Mouse (Mus musculus) lung, postnatal 0 days (tissue): ENCODE measurements around the gene Rac2. TPM values are rescaled to one million over a fixed set of nuclear protein-coding genes. Genes with fewer than 3 reads are reported as not detected.
A peak's percentile ranks its signal among the peaks of the same experiment; 100 is the strongest.

Source experiments
- ATAC-seq: fragments of 200-750 bp; cut with Nextera tagmentation; 2 replicates; pipeline ENCODE4 v1.8.0; 2017; ENCODE audit warnings: moderate library complexity
- DNase-seq: peaks from one replicate; pipeline ENCODE4 v3.0.0-alpha.2; 2016; ENCODE audit warnings: low spot score
- H3K27ac ChIP-seq: fragments of 300-500 bp; sonication (generic); 2 replicates; pipeline ENCODE4 v1.5.1; 2014; ENCODE audit warnings: antibody characterized with exemption, mild to moderate bottlenecking, low read length, mixed read lengths
- H3K27me3 ChIP-seq: fragments of 300-500 bp; sonication (generic); replicated peaks from 2 replicates; pipeline ENCODE4 v1.6.1; 2014; ENCODE audit warnings: low read length, mixed read lengths; ENCODE audit not compliant: insufficient read depth
- H3K36me3 ChIP-seq: fragments of 300-500 bp; sonication (generic); 2 replicates; pipeline ENCODE4 v1.6.1; 2014; ENCODE audit warnings: low read length, mixed read lengths; ENCODE audit not compliant: insufficient read depth
- H3K4me1 ChIP-seq: fragments of 300-500 bp; sonication (generic); 2 replicates; pipeline ENCODE4 v1.6.1; 2014; ENCODE audit warnings: antibody characterized with exemption, low read depth, low read length, mixed read lengths; ENCODE audit not compliant: insufficient read depth
- H3K4me2 ChIP-seq: fragments of 300-500 bp; sonication (generic); replicated peaks from 2 replicates; pipeline ENCODE4 v1.6.1; 2014; ENCODE audit warnings: low read depth, mild to moderate bottlenecking, low read length, moderate library complexity, mixed read lengths
- H3K4me3 ChIP-seq: fragments of 300-500 bp; sonication (generic); 2 replicates; pipeline ENCODE4 v1.5.1; 2014; ENCODE audit warnings: low read depth, low read length
- H3K9ac ChIP-seq: fragments of 300-500 bp; sonication (generic); replicated peaks from 2 replicates; pipeline ENCODE4 v1.6.1; 2014; ENCODE audit warnings: low read depth, mild to moderate bottlenecking
- H3K9me3 ChIP-seq: fragments of 300-500 bp; sonication (generic); 2 replicates; pipeline ENCODE4 v1.6.1; 2016; ENCODE audit warnings: low read length, mixed read lengths
- CTCF ChIP-seq: IDR thresholded peaks from 2 replicates; pipeline ENCODE4 v1.5.1; 2016; ENCODE audit warnings: antibody characterized with exemption, mild to moderate bottlenecking
- EP300 ChIP-seq: IDR thresholded peaks from 2 replicates; pipeline ENCODE4 v1.6.1; 2016; ENCODE audit warnings: antibody characterized with exemption, mild to moderate bottlenecking, control low read depth
- WGBS: fragments of 180-500 bp; shearing (Covaris S2); extraction: QIAGEN DNeasy Blood & Tissue Kit; methylation state at CpG from one replicate; pipeline ENCODE4 v1.1.7; 2014; 5-methylcytosine and 5-hydroxymethylcytosine counted together
- polyA plus RNA-seq: library from polyadenylated mRNA; unstranded; fragments of >200 nt; fragmentation: Nextera tagmentation; extraction: Ambion mirVana; gene quantifications from 2 replicates; pipeline ENCODE4 v1.2.1, GENCODE M21; 2015

Rac2 gene
- polyA plus RNA-seq, 1 experiment from 2014 or later = 29.7 TPM

- no peak overlapping the region for H3K4me2 ChIP-seq
- H3K9me3 ChIP-seq = no peaks in the 10 kb centered on the region
- no peak overlapping the region for H3K27ac ChIP-seq
- 0 out of 2 replicates have a peak, but pooled peaks cover 3% of the 10 kb centered on the region for H3K4me1 ChIP-seq
- 50% methylated on average over 10 of the region's 10 CpGs for WGBS
- H3K27me3 ChIP-seq = no peaks in the 10 kb centered on the region
- H3K36me3 ChIP-seq = no peaks in the 10 kb centered on the region
- TF ChIP-seq CTCF (no peak), EP300 (no peak)
- H3K9ac ChIP-seq = no peak overlapping the region
- H3K4me3 ChIP-seq = no peak overlapping the region
- ATAC-seq (no peak), DNase-seq (no peak)
Measured at GRCm38 (mm10) chr15:78535723-78536421, 36.7 kb downstream of the Rac2 start.

- TF ChIP-seq CTCF = no peak
- no peak for TF ChIP-seq EP300
- no peak overlapping the region; the same call in 1 of the 2 replicates for H3K9ac ChIP-seq
- no peaks in the 10 kb centered on the region for H3K9me3 ChIP-seq
- peaks cover 8% of the 10 kb centered on the region; the same call in 1 of the 2 replicates for H3K4me1 ChIP-seq
- 55% methylated on average over 10 of the region's 10 CpGs for WGBS
- ATAC-seq = no peak
- no peaks in the 10 kb centered on the region for H3K27me3 ChIP-seq
- no peaks in the 10 kb centered on the region for H3K36me3 ChIP-seq
- DNase-seq = no peak
- H3K27ac ChIP-seq = peak overlapping the region; percentile 77
- H3K4me2 ChIP-seq = no peak overlapping the region
- H3K4me3 ChIP-seq = no peak overlapping the region
Measured at GRCm38 (mm10) chr15:78533346-78533835, 39.2 kb downstream of the Rac2 start.

- no peaks in the 10 kb centered on the region for H3K36me3 ChIP-seq
- H3K4me1 ChIP-seq = peaks cover 8% of the 10 kb centered on the region; the same call in 1 of the 2 replicates
- no peak overlapping the region for H3K4me2 ChIP-seq
- peak overlapping the region; percentile 77 for H3K27ac ChIP-seq
- peak; percentile 78 for TF ChIP-seq EP300
- no peak for TF ChIP-seq CTCF
- no peaks in the 10 kb centered on the region for H3K27me3 ChIP-seq
- ATAC-seq = peak; percentile 42
- peak; percentile 83 for DNase-seq
- 39% methylated on average over 10 of the region's 10 CpGs for WGBS
- no peak overlapping the region for H3K4me3 ChIP-seq
- H3K9me3 ChIP-seq = no peaks in the 10 kb centered on the region
- H3K9ac ChIP-seq = no peak overlapping the region; the same call in 1 of the 2 replicates
Measured at GRCm38 (mm10) chr15:78532566-78533345, 39.8 kb downstream of the Rac2 start.

- Histone ChIP-seq H3K4me2 (peak overlapping the region; percentile 48), H3K27me3 (no peaks in the 10 kb centered on the region), H3K9ac (peak overlapping the region; percentile 35; the same call in 1 of the 2 replicates), H3K4me1 (peaks cover 8% of the 10 kb centered on the region; the same call in 1 of the 2 replicates), H3K36me3 (no peaks in the 10 kb centered on the region), H3K4me3 (peak overlapping the region; percentile 32), H3K27ac (peak overlapping the region; percentile 77), H3K9me3 (no peaks in the 10 kb centered on the region)
- ATAC-seq = peak; percentile 85
- WGBS = 0% methylated on average over 25 of the region's 25 CpGs
- TF ChIP-seq CTCF (peak; percentile 96), EP300 (no peak)
- DNase-seq = peak; percentile 98
Measured at GRCm38 (mm10) chr15:78531901-78532469, 40.6 kb downstream of the Rac2 start.

- H3K9ac ChIP-seq = peak overlapping the region; percentile 35; the same call in 1 of the 2 replicates
- ATAC-seq (no peak), DNase-seq (no peak)
- H3K9me3 ChIP-seq = no peaks in the 10 kb centered on the region
- H3K4me1 ChIP-seq = peaks cover 8% of the 10 kb centered on the region; the same call in 1 of the 2 replicates
- no peak for TF ChIP-seq CTCF
- TF ChIP-seq EP300 = no peak
- no peaks in the 10 kb centered on the region for H3K27me3 ChIP-seq
- H3K4me2 ChIP-seq = peak overlapping the region; percentile 48
- no peak overlapping the region; the same call in 1 of the 2 replicates for H3K4me3 ChIP-seq
- no peaks in the 10 kb centered on the region for H3K36me3 ChIP-seq
- peak overlapping the region; percentile 74 for H3K27ac ChIP-seq
- 41% methylated on average over 4 of the region's 4 CpGs for WGBS
Measured at GRCm38 (mm10) chr15:78531451-78531720, 41.2 kb downstream of the Rac2 start.
